Mouse (Mus musculus) inflammation-experienced regulatory T-cells, adult 6 months (primary cell): ENCODE measurements around the gene Slc30a1. TPM values are rescaled to one million over a fixed set of nuclear protein-coding genes. Genes with fewer than 3 reads are reported as not detected.

Source experiments
- ATAC-seq: one replicate; pipeline ENCODE4 v1.8.0; 2017
- polyA plus RNA-seq, 3 experiments: library from polyadenylated mRNA; unstranded; fragments of 100-300 nt; shearing (Covaris generic); gene quantifications; one replicate each; pipeline ENCODE4 v1.2.1; 2017

The Slc30a1 gene
- polyA plus RNA-seq, 3 experiments from 2014 or later, result 1.3 to 1.6 (median 1.5) TPM

GRCm38 (mm10) chr1:191896806-191897552 is 9.6 kb upstream of the Slc30a1 start:
- ATAC-seq, result no peak

DNA sequence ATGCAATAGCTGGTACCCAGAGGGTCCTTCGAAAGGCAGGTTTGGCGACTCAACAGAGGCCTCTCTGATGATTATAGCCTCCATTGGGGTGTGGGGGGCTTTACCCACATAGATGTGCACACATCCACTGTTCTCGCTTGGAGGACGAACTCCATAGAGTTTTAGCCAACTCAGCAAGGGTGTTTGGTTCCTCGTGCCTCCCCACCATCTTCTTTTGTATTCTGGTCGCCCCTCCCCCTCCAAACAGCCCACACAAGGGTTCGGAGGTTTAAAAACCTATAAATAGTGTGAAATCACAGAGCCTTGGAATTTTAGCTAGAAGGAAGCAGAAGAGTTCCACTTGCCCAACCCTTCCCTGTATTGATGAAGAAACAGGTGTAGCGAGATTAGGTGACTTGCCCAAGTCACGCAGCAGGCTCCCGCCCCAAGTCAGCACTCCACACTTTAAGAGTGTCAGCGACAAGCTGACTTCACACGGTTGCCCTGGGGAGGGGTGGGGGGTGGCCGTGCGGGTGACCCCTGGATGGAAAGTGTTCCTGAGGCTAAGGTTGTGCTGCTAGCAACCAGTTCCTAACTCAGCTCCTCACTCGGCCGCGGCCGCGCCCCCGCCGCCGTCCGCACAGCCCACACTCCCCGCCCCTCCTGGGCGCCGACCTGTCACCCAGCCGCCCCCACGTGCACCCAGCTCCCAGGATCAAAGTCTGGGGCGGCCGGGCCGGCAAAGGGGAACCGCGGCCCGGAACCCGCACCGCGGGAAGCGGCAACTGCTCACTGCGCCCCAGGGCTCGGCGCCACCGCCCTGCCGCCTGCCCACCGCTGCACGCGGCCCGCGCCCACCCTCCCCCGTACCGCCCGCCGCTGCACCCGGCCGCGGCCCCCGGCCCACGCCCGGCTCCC is 682 bp upstream of the Slc30a1 start:
- peak; percentile 11 for ATAC-seq

GRCm38 (mm10) chr1:191907431-191907810 is 854 bp downstream of the Slc30a1 start:
- ATAC-seq, result peak; percentile 53

- no peak for ATAC-seq
Observed at GRCm38 (mm10) chr1:191908906-191909305, 2.3 kb downstream of the Slc30a1 start.

DNA sequence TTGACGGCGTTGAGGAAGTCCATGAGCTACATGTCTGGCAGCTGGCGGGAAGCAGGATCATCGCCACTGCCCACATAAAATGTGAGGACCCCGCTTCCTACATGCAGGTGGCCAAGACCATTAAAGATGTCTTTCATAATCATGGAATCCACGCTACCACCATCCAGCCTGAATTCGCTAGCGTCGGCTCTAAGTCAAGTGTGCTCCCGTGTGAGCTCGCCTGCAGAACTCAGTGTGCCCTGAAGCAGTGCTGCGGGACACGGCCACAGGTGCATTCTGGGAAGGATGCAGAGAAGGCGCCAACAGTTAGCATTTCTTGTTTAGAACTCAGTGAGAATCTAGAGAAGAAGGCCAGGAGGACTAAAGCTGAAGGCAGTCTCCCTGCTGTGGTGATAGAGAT is 2.7 kb downstream of the Slc30a1 start:
- ATAC-seq, result no peak

- ATAC-seq, result no peak
Observed at GRCm38 (mm10) chr1:191910646-191911045, 4.1 kb downstream of the Slc30a1 start.

DNA sequence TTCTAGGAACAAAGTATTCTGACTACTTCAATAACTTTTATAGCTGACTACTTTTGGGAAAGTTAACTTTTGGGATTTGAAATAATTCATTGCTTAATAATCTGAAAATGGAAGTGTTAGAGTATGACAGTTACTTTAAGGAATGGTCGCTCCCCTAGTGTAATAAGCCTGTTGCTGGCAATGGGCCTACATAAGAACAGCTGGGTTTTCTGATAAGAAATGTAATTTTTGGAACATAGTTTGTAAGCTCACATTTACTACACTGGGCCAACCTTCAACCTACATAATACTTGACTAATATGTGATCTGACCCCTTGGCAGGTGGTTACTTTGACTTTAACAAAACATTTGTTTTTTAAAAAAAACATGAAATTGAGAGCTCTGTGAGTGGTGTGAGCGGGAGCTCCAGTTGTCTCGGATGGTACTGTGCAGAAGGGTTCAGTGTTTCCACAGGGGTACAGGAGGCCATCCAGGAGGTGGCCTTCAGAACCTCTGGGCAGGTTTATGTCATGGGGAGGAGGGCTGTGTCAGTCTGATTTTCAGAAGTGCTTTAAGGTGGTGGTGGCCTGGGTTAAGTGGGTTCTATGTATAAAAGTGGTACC is 4.6 kb downstream of the Slc30a1 start:
- no peak for ATAC-seq

GRCm38 (mm10) chr1:191914647-191915046 is 8.1 kb downstream of the Slc30a1 start:
- no peak for ATAC-seq

- no peak for ATAC-seq
Observed at GRCm38 (mm10) chr1:191915586-191915985, 9.0 kb downstream of the Slc30a1 start.

DNA sequence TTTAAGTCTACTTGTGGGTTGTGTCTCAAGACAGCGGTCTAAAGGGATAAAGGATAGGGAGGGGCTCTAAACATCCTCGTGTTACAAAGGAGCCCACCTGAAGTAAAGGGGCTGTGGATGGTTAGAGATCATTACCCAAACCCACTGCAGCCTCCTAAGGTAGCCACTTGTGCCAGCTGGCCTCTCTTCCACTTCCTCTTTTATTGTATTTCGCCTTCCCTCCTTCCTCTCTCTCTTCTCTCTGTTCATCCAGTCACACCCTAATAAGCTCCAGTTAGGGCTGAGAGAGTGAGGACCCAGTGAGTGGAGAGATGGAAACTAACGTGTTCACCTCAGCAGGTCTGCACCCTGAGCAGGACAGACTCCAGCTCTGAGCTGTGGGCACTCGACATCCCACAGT is 10.3 kb downstream of the Slc30a1 start:
- ATAC-seq, result no peak

- ATAC-seq, result no peak
Observed at GRCm38 (mm10) chr1:191919336-191919735, 12.8 kb downstream of the Slc30a1 start.

- ATAC-seq, result no peak
Observed at GRCm38 (mm10) chr1:191921701-191922100, 15.1 kb downstream of the Slc30a1 start.

- no peak for ATAC-seq
Observed at GRCm38 (mm10) chr1:191925496-191925895, 18.9 kb downstream of the Slc30a1 start.

- no peak for ATAC-seq
Observed at GRCm38 (mm10) chr1:191926681-191927080, 20.1 kb downstream of the Slc30a1 start.

DNA sequence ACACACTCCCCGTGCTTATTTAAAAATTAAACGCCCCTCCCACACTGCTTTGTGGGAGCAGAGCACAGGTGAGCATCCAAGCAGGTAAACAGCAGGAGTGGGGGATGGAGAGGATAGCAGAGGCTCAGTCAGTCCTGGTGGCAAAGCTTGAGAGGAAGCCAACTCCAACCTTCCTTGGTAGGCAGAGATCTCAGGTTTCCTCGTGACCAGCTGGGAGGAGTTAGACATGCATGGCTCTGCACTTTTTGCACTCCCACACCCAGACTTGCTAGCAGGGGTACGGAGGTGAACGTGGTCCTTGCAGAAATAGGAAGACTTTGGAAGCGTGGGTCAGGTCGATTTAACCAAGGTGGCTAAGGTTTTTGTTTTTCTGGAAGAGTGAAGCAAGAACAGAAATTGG is 21.8 kb downstream of the Slc30a1 start:
- no peak for ATAC-seq

GRCm38 (mm10) chr1:191929065-191929464 is 22.5 kb downstream of the Slc30a1 start:
- ATAC-seq, result no peak

GRCm38 (mm10) chr1:191929897-191930524 is 23.4 kb downstream of the Slc30a1 start:
- ATAC-seq, result no peak

- no peak for ATAC-seq
Observed at GRCm38 (mm10) chr1:191930525-191931105, 24.0 kb downstream of the Slc30a1 start.

DNA sequence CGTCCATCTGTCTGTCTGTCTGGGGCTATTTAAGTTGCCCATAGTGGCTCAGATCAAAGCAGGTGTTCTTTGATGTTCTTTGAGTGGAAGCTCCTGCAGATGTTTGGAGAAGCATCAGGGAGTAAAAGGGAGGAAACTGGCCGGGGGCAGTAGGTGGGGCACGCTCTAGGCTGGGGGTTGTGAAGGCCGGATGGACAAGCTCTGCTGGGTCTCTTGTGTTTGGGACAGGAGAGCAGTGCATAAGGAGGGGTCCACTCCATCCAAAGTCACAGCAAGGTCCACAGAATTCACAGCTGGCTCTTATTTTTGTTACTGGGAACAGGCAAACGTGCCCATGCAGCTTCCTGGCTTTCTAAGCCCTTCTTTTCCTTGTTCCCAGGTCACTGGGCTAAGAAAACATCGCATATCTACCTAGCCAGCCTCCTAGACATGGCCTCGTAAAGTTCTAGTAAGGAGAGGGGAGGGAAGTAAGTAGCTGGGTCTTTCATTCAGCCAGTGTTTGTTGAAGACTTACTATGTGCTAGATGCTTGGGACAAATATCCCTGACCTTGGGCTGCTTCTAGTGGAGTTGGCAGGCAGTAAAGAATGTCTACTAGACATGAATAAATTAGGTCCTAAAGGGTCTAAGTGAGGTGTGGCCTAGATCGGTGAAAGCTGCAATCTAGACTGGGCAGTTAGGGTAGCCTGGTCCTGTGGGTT is 25.9 kb downstream of the Slc30a1 start:
- ATAC-seq, result no peak

- no peak for ATAC-seq
Observed at GRCm38 (mm10) chr1:191932986-191933632, 26.5 kb downstream of the Slc30a1 start.

DNA sequence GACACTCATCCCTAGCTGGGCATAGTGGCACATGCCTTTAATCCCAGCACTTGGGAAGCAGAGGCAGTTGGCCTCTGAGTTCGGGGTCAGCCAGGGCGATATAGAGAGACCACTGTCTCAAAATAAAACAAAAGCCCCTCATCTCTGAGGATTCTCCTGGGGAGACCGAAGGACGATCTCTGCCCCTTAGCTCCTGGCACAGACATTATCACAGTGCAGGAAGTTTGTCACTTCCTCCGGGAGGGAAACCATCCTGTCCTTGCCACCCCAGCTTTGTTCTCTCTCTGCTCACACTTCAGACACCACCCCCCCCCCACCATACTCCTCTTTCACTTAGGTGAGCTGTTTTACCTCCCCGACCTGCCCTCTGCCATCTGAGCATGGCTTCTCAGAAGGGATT is 37.1 kb downstream of the Slc30a1 start:
- ATAC-seq, result no peak
